Mouse (Mus musculus): ENCODE measurements around the gene Rpl18.

- TF ChIP-seq POLR2A (IDR thresholded peaks at IDR 0.05; ENCODE audit: borderline replicate concordance, extremely low read depth, low read depth, low read length) (no peak), CTCF (IDR thresholded peaks at IDR 0.05; ENCODE audit: insufficient read depth, low read length) (no peak)
Measured at GRCm38 (mm10) chr7:45750162-45750561, 34.9 kb downstream of the Rpl18 start.

All from lung, adult 2 months (tissue).